Mouse (Mus musculus) heart, embryonic 16.5 days (tissue): ENCODE measurements at regions not wholly inside any gene's neighbourhood (a gene's known extent, or its start where the extent isn't known, plus 50 kb on each side); places are given as distances from the start of the nearest gene placed in this dataset.

Experiments
- ATAC-seq: fragments of 200-750 bp; cut with Nextera tagmentation; replicated peaks from 2 replicates; pipeline ENCODE4 v1.8.0; 2017; ENCODE audit warnings: moderate number of reproducible peaks; ENCODE audit not compliant: insufficient read depth, low FRiP score; ENCODE audit errors: extremely low read depth
- H3K27ac ChIP-seq: fragments of 300-500 bp; sonication (generic); 2 replicates; pipeline ENCODE4 v1.5.1; 2014; ENCODE audit warnings: mild to moderate bottlenecking, low read length, control low read depth, moderate library complexity
- H3K27me3 ChIP-seq: fragments of 300-500 bp; sonication (generic); 2 replicates; pipeline ENCODE4 v1.6.1; 2014; ENCODE audit warnings: low read length, mixed read lengths; ENCODE audit not compliant: control insufficient read depth, insufficient read depth
- H3K36me3 ChIP-seq: fragments of 300-500 bp; sonication (generic); 2 replicates; pipeline ENCODE4 v1.6.1; 2014; ENCODE audit not compliant: control insufficient read depth, insufficient read depth
- H3K4me1 ChIP-seq: fragments of 300-500 bp; sonication (generic); 2 replicates; pipeline ENCODE4 v1.6.1; 2014; ENCODE audit warnings: low read length, mixed read lengths; ENCODE audit not compliant: control insufficient read depth, insufficient read depth
- H3K4me2 ChIP-seq: fragments of 300-500 bp; sonication (generic); 2 replicates; pipeline ENCODE4 v1.6.1; 2014; ENCODE audit warnings: low read depth, mild to moderate bottlenecking, control low read depth, low read length
- H3K4me3 ChIP-seq: fragments of 300-500 bp; sonication (generic); 2 replicates; pipeline ENCODE4 v1.5.1; 2014; ENCODE audit warnings: mild to moderate bottlenecking, control low read depth, low read length
- H3K9ac ChIP-seq: fragments of 300-500 bp; sonication (generic); 2 replicates; pipeline ENCODE4 v1.6.1; 2014; ENCODE audit warnings: low read length, control low read depth
- H3K9me3 ChIP-seq: fragments of 300-500 bp; sonication (generic); replicated peaks from 2 replicates; pipeline ENCODE4 v1.6.1; 2016; ENCODE audit warnings: low read length; ENCODE audit not compliant: control insufficient read depth
- WGBS: fragments of 180-500 bp; shearing (Covaris S2); extraction: QIAGEN DNeasy Blood & Tissue Kit; methylation state at CpG from one replicate; pipeline ENCODE4 v1.1.7; 2014; 5-methylcytosine and 5-hydroxymethylcytosine counted together

DNA sequence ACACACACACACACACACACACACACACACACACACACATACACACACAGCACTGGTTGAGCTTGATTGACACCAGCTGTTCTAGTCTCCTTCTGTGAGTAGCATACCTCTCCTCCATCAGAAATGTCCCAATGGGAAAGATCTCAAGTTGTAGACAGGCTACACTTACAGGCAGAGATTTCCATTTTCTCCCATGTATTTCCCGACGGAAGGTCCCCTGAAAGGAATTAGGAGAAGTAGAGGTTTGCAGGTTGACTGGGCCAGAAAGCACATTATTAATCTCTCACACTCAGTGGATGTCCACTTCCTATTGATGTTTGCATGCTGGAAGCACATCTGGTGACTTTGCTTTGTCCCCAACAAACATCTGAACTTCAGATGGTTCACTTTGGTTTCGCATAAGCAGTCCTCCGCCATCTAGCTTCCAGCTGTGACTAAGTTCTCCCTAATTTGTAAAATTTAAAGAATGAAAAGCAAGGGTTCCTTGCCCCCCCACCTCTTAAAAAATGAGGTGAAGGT is 1323.8 kb upstream of the A1bg start:
- Histone ChIP-seq H3K36me3 (no peaks in the 10 kb centered on the region; the same call in 1 of the 2 replicates), H3K9me3 (no peaks in the 10 kb centered on the region), H3K27me3 (no peaks in the 10 kb centered on the region), H3K4me1 (no peaks in the 10 kb centered on the region), H3K27ac (no peak overlapping the region), H3K9ac (no peak overlapping the region), H3K4me3 (no peak overlapping the region), H3K4me2 (no peak overlapping the region)
- no peak for ATAC-seq
- 86% methylated on average over 4 of the region's 4 CpGs for WGBS

DNA sequence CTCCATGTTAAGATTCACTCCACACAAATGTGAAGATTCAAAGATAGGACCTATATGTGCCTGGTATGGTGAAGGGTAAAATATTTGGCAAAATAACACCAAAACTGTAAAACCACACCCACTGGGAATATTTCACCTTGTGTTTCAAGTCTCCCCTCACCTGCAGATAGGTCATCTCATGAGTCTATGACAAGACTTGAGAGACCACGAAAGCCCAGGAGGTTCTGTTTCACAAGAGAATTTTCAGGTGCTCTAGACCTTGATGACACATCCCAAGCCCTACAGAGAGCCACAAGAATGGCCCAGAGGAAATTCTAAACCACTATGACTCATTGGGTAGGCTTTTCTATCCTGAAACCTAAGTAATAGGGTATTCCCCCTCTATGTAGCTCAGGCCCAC is 1322.4 kb upstream of the A1bg start:
- no peak overlapping the region for H3K9ac ChIP-seq
- no peaks in the 10 kb centered on the region; the same call in 1 of the 2 replicates for H3K36me3 ChIP-seq
- no peak for ATAC-seq
- H3K27ac ChIP-seq, result no peak overlapping the region
- no peaks in the 10 kb centered on the region for H3K4me1 ChIP-seq
- no peak overlapping the region for H3K4me3 ChIP-seq
- WGBS, result 81% methylated on average over 1 of the region's 1 CpGs
- no peaks in the 10 kb centered on the region for H3K9me3 ChIP-seq
- H3K27me3 ChIP-seq, result no peaks in the 10 kb centered on the region
- H3K4me2 ChIP-seq, result no peak overlapping the region

DNA sequence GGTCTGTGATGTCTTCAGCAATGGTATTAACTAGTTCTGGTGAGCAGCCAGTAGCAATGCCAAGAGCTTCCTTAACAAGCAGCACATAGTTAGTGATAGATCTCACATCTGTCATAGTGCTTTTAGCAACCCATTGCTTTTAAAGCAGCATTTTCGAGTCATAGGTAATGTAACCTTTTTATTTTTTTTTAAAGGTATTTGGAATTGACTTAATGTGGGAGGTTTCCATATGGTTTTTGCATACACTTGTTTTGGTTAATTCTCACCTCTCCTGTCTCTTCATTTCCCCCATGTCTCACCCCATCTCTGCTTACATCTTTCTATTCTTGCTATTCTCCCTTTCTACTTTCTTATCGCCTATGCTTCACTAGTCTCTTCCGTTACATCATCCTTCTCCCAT is 1322.0 kb upstream of the A1bg start:
- Histone ChIP-seq H3K4me3 (no peak overlapping the region), H3K27ac (no peak overlapping the region), H3K9me3 (no peaks in the 10 kb centered on the region), H3K27me3 (no peaks in the 10 kb centered on the region), H3K4me1 (no peaks in the 10 kb centered on the region), H3K4me2 (no peak overlapping the region), H3K36me3 (no peaks in the 10 kb centered on the region; the same call in 1 of the 2 replicates), H3K9ac (no peak overlapping the region)
- ATAC-seq, result no peak
- 94% methylated on average over 3 of the region's 3 CpGs for whole genome bisulfite sequencing

DNA sequence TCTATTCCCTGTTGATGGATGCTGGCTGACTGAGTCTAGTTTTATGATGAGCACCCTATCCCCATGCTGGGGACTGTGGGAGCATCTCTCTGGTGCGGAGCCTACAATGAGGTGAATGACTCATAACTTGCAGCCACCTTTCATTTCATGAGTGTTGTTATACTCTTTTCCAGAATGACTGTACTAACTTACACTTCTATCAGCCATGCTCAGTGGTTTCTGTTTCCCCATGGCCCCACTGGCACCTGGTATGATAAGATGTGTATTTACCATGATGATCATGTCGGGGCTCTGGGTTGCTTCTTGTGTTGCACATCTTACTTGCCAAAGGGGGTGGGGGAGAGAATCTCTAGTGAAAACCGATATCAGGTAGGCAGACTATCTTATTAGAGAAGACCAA is 1317.2 kb upstream of the A1bg start:
- H3K4me1 ChIP-seq, result no peaks in the 10 kb centered on the region; the same call in none of the 2 replicates
- H3K4me3 ChIP-seq, result no peak overlapping the region
- no peak for ATAC-seq
- no peak overlapping the region for H3K9ac ChIP-seq
- H3K4me2 ChIP-seq, result no peak overlapping the region
- no peaks in the 10 kb centered on the region for H3K27me3 ChIP-seq
- no peak overlapping the region for H3K27ac ChIP-seq
- 92% methylated on average over 3 of the region's 3 CpGs for WGBS
- H3K9me3 ChIP-seq, result no peaks in the 10 kb centered on the region
- no peaks in the 10 kb centered on the region; the same call in 1 of the 2 replicates for H3K36me3 ChIP-seq

DNA sequence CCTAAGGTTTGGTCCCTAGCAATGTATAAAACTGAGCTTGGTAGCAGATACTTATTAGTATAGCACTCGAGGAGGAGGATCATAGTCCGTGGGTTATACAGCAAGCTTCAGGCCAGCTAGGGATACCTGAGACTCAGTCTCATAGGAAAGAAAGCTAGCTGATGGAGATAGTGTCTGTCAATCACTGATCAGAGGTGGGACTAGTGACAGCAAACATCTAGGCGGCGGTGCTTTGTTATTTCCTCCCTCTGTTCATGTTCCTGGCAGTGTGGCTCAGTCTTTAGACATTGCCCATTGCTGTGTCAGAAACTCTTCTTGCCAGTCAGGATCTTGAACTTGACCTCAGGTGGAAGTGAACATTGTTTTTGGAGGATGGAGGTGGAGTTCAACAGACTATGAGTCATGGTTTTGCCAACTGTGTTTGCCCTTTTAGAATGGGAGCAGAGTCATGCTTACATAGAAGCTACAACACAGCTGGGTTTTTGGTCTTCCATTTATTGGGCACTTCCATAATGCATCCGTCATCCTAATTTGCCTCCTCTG is 1315.8 kb upstream of the A1bg start:
- H3K27ac ChIP-seq, result no peak overlapping the region
- 83% methylated on average over 5 of the region's 5 CpGs for WGBS
- no peaks in the 10 kb centered on the region for H3K9me3 ChIP-seq
- no peak for ATAC-seq
- H3K4me1 ChIP-seq, result no peaks in the 10 kb centered on the region; the same call in none of the 2 replicates
- H3K27me3 ChIP-seq, result no peaks in the 10 kb centered on the region
- H3K4me2 ChIP-seq, result no peak overlapping the region
- H3K9ac ChIP-seq, result no peak overlapping the region
- H3K4me3 ChIP-seq, result no peak overlapping the region
- H3K36me3 ChIP-seq, result no peaks in the 10 kb centered on the region; the same call in 1 of the 2 replicates

DNA sequence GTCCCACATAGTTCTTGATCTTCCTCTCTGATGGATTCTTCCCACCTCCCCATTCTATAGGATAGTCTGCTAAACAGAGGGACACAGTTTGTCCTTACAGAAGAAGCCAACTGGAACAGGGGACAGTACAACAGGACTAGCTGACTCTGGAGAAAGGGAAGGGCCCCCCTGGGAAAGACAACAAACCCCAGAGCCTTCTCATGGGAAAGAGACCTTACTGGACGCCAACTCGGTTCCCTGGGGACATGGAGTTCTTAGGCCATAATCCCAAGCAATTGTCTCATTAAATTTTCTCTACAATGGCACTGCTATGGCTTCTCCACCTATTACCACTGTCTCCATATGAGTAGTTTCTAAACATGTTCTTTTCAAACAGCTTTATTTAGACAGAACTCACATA is 1313.2 kb upstream of the A1bg start:
- Histone ChIP-seq H3K4me1 (no peaks in the 10 kb centered on the region; the same call in none of the 2 replicates), H3K9me3 (no peaks in the 10 kb centered on the region)
- 82% methylated on average over 2 of the region's 2 CpGs for WGBS

DNA sequence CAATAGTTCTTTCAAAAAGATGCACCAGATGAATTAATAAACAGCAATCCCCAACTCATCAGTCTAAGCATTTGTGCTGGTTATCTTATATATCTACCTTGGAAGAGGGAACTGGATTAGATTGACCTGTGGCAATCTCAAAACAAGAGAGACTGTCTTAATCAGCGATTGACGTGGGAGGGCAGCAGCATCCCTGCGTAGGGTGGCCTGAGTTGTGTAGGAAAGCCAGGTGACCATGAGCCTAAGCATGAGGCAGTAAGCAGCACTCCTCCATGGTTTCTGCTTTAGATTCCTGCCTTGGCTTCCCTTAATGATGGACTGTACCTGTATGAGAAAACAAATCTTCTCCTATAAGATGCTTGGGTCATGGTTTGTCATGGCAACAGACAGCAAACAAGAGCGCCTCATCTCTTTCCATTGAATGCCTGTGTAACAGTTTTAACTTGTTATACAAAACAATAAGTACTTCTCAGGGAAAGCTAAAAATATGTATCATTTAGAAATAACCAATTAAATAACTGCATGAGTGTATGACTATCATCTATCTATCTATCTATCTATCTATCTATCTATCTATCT is 1311.5 kb upstream of the A1bg start:
- H3K27ac ChIP-seq, result no peak overlapping the region
- no peak overlapping the region for H3K9ac ChIP-seq
- no peaks in the 10 kb centered on the region for H3K27me3 ChIP-seq
- 93% methylated on average over 4 of the region's 4 CpGs for WGBS
- H3K4me1 ChIP-seq, result peaks cover 12% of the 10 kb centered on the region
- no peaks in the 10 kb centered on the region for H3K9me3 ChIP-seq
- no peaks in the 10 kb centered on the region for H3K36me3 ChIP-seq
- ATAC-seq, result no peak
- no peak overlapping the region for H3K4me3 ChIP-seq
- H3K4me2 ChIP-seq, result no peak overlapping the region

More for the DNA sequence above, 1313.2 kb upstream of the A1bg start:
- Histone ChIP-seq H3K27me3 (no peaks in the 10 kb centered on the region), H3K27ac (no peak overlapping the region), H3K4me2 (no peak overlapping the region), H3K4me3 (no peak overlapping the region), H3K36me3 (no peaks in the 10 kb centered on the region), H3K9ac (no peak overlapping the region)
- ATAC-seq, result no peak

DNA sequence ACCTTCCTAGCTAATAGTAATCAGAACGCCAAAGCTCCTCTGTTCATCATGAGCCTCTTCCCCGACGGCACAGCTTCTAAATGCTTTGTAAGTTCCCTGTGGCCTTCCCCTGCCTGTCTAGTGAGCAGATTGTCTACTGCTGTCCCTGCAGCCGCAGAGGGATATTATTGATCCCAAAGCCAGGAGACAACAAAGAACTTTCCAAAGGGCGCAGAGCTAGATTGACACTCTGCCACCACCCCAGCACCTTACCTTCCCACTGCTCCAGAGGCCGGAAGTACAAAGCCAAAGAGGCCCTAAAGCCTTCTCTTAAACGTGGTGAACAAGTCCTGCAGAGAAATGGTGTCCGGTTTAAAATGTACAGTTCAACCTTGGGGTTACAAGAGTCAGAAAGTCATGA is 1310.3 kb upstream of the A1bg start:
- Histone ChIP-seq H3K9ac (no peak overlapping the region), H3K4me2 (no peak overlapping the region), H3K9me3 (no peaks in the 10 kb centered on the region), H3K4me3 (no peak overlapping the region), H3K27ac (no peak overlapping the region), H3K27me3 (no peaks in the 10 kb centered on the region), H3K4me1 (peaks cover 13% of the 10 kb centered on the region), H3K36me3 (no peaks in the 10 kb centered on the region)
- no peak for ATAC-seq
- 84% methylated on average over 8 of the region's 8 CpGs for WGBS

DNA sequence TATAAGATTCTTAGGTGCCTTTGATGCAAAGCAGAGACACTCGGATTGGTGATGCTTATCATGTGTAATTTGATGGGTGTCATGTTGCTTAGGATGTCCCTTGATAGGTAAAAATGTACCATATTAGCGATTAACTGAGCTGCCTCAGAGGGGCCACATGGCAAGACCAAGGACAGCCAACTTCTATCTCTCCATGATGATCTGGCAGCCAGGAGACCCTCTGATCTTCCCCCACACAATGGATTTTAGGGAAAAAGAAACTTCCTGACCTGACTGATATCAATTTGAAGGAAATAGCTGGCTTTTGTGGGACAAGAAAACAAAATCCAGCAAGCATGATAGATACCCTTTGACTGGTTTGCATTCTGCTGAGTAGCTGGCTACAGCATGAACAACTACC is 1308.9 kb upstream of the A1bg start:
- no peak overlapping the region for H3K4me3 ChIP-seq
- no peak overlapping the region for H3K9ac ChIP-seq
- no peak overlapping the region for H3K27ac ChIP-seq
- H3K9me3 ChIP-seq, result no peaks in the 10 kb centered on the region
- H3K4me2 ChIP-seq, result no peak overlapping the region
- WGBS, result 52% methylated on average over 2 of the region's 2 CpGs
- no peaks in the 10 kb centered on the region for H3K36me3 ChIP-seq
- peaks cover 13% of the 10 kb centered on the region for H3K4me1 ChIP-seq
- H3K27me3 ChIP-seq, result no peaks in the 10 kb centered on the region
- no peak for ATAC-seq
